Mouse (Mus musculus) kidney, adult 11 months (tissue): ENCODE results near the gene Fes.

Source experiments
- DNase-seq: peaks from one replicate; pipeline ENCODE4 v3.0.0; 2022

Fes gene

GRCm38 (mm10) chr7:80387633-80388543, at the start of gene Fes:
Fes (minus strand) TSS chr7:80387946.
- peak; percentile 62 for DNase-seq

DNA sequence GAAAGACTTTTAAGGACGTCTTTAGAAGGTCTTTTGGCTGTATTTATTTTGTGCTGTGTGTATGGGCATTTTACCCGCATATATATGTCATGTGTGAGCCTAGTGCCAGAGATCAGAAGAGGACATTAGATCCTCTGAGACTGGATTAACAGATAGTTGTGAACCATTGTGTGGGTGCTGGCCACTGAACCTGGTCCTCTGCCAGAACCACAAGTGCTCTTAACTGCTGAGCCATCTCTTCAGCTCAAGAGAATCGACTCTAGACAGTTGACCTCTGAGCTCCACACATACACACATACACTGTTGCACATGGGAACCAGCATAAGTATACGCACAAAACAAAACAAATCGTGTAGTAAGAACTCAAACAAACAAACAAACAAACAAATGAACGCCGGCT, 48.8 kb upstream of the Fes start:
- DNase-seq = no peak

GRCm38 (mm10) chr7:80435594-80435993, 47.8 kb upstream of the Fes start:
- no peak for DNase-seq

DNA sequence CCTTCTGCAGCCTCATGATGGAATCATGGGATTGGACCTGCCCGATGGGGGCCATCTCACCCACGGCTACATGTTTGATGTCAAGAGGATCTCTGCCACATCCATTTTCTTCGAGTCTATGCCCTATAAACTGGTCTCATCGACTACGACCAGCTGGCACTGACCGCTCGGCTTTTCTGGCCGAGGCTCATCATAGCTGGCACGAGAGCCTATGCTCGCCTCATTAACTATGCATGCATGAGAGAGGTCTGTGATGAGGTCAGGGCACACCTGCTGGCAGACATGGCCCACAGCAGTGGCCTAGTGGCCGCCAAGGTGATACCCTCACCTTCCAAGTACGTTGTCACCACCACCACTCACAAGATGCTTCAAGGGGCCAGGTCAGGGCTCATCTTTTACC, 41.9 kb upstream of the Fes start:
- peak; percentile 28 for DNase-seq

- DNase-seq = no peak
Measured at GRCm38 (mm10) chr7:80427730-80428129, 40.0 kb upstream of the Fes start.

DNA sequence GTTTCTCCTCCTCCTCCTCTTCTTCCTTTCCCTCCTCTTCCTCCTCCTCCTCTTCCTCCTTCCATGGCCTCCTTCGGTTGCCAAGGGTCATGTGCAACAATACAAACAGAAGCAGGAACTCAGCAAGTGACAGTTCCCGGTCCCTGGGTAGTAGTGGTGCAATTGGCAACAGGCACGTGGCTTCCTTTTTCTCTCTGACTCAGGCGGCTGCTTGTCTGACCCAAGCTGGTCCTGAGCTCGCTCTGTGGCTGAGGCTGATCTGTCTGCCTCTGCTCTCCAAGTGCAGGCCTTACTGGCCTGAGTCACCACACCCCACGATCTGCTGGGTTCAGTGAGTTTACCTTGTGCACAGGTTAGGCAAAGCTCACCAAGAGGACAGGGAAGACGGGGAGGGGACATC, 38.6 kb upstream of the Fes start:
- DNase-seq = no peak

DNA sequence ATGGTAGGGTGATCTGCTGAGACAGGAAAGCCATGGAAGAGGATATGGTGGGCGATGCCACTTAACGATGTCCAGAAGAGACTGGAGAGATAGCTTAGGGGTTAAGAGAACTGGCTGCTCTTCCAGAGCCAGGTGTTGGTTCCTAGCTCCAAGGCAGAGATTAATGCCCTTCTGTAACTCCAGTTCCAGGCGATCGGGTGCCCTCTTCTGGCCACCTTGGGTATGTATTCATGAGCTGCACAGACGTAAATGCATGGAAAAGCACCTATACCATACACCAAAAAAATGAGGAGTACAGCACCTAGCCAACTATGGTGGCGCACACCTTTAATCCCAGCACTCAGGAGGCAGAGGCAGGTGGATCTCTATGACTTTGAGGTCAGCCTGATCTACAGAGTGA, 37.0 kb upstream of the Fes start:
- DNase-seq = no peak

GRCm38 (mm10) chr7:80422759-80423480, 35.2 kb upstream of the Fes start:
- no peak for DNase-seq

DNA sequence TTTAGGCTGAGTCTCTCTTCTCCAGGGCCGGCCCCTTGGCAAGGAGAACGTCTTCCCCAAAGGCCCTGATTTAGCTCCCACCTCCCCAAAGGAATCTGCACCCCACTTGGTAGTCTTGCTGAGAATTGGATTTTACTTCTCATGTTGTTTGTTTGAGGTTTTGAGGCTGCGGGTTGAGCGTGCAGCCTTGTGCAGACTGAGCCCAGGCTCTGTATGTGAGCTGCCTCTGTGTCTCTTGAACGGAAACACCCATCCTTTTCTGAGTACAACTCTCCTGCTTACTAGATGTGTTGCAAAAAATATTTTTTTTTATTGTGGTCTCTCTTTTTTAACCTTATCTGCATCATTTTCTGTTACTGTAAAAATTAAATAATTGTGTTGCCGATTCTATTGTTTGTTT, 33.8 kb upstream of the Fes start:
- DNase-seq = no peak

- no peak for DNase-seq
Measured at GRCm38 (mm10) chr7:80420586-80420985, 32.8 kb upstream of the Fes start.

GRCm38 (mm10) chr7:80419278-80419677, 31.5 kb upstream of the Fes start:
- no peak for DNase-seq

DNA sequence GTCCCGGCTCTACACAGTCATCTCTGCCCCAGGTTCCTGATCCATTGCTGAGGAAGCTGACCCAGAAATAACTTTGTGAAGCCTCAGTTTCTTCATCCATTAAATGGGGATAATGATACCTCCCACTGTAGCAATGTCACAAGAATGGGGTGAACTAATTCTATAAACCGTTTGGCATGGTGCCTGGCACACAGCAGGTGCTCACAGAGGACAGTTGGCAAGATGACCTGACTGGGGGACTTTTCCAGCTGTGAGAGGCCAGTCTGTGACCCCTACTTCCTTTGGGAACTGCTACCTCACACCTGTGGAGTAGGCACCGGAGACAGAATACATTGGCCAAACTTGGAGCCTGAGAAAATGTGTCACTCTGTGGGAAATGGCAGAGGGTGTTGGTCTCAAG, 30.3 kb upstream of the Fes start:
- DNase-seq = no peak

DNA sequence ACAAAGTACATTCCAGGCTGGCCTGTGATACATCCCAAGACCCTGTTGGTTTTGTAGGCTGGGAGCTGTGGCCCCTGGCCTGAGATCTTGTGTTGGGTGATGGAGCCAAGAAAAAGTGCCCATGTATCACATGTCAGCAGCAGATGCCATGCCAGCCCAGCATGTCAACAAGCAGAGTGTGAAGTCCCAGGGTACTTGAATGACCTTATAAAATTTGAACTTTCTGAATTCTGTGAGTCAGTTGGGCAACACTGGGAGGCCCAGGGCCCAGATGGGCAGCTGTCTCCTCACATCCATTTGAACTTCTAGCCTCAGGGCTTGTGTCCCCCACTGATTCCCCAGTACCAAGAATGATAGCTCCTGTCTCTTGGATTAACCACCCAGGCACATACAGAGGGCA, 29.9 kb upstream of the Fes start:
- no peak for DNase-seq

DNA sequence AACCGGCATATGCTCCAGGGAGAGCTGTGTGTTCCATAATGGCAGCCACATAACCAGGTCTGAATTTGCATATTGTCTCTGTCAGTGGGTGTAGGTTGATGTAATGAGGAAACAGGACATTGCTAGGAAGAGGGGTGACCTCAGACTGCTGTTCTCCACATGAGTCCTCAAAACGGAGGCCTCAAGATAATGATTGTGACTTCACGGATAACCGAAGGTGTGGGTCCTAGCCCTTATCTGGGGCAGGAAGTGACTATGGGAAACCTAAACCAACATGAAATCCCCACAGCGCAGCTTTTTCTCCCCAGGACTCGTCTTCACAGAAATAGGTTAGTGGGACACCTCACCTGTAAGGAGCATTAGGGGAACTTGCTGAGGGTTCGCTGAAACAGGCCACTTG, 29.2 kb upstream of the Fes start:
- no peak for DNase-seq

- DNase-seq = no peak
Measured at GRCm38 (mm10) chr7:80414303-80414855, 26.6 kb upstream of the Fes start.

- no peak for DNase-seq
Measured at GRCm38 (mm10) chr7:80413512-80414302, 26.0 kb upstream of the Fes start.

GRCm38 (mm10) chr7:80412781-80413180, 25.0 kb upstream of the Fes start:
- no peak for DNase-seq

DNA sequence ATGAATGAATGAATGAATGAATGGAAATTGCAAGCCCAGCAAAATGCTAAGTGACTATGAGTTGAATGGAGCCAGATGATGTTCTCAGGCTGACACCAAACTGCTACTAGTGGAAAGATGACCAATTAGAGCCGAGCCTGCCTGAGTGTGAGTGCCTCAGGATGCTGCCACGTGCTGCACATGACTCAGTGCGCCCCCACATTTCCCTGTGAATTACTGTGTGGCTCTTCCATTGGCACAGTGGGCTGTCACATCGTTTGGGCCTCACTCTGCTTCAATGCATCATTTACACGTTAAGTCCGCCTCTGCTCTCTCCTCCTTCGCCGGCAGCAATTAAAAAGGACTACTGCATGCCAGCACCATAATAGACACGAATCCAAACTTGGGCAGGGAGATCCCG, 24.5 kb upstream of the Fes start:
- DNase-seq = no peak

DNA sequence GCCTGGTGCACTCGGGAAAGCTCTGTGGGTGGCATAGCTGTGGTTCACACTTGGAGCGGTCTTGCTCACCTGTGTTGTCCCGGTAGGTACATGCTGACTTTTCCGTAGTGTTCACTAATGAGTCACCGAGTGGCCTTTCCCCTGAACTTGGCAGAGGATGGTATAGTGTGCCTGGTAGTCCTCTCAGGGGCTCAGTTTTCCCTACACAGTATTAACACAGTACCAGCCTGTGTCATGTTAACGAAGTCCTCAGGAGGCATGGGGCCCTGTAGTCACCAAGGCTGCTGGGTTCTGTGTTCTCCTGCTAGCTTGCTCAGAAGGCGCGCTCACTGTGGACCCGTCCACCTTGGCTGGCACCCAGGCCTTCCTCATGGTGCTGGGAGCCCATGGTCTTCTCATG, 22.6 kb upstream of the Fes start:
- DNase-seq = no peak

DNA sequence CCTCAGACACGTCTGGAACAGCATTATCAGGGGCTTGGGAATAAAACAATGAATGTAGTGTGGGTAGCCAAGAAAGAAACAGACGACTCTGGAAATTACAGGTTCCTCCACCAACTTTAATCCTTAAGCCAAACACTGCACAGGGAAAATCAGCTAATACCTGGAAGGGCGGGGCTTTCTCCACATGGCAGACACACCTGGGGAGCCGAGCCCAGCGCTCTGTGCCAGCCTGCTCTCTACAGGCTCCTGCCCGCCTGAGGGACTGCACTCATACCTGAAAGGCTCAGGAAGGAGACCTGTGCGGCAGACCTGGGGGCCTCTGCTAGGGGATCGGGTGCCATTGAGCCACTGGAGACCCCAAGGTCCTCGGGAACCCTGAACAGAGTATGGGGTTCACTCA, 20.0 kb upstream of the Fes start:
- no peak for DNase-seq

DNA sequence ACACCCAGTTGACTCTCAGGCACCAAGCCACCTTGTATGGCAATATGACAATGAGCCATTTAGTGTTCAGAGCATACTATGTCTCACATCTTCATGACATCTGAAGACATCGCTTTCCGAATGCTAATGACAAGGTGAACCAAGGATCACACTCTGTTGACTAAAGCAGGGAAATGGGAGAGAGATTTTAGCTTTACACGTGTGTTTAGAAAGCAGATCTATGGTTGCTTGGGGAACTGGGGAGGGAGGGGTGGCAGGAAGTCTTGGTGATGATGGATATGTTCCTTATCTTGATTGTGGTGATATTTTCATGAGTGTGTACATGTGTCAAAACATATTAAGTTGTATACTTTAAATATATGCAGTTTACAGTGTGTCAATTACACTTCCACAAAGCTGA, 18.4 kb upstream of the Fes start:
- DNase-seq = no peak

- no peak for DNase-seq
Measured at GRCm38 (mm10) chr7:80405188-80405695, 17.5 kb upstream of the Fes start, which contains the start of gene Furin. Furin (minus strand) TSS chr7:80405436.
